Mouse (Mus musculus): Measurements from ENCODE around the gene Slc22a6. TPM values are rescaled to one million over a fixed set of nuclear protein-coding genes. Genes with fewer than 3 reads are reported as not detected.

Gene Slc22a6
- polyA plus RNA-seq, 1 experiment, result not detected

- H3K27ac ChIP-seq (ENCODE audit: control insufficient read depth, insufficient read depth, low read depth, low read length), result no peak within 1 kb of the TSS
Measured at GRCm38 (mm10) chr19:8663360-8663839, 45.6 kb downstream of the Slc22a6 start, which contains the start of gene Chrm1. Chrm1 (plus strand) TSS chr19:8663789.

GRCm38 (mm10) chr19:8663911-8664421, 46.1 kb downstream of the Slc22a6 start:
- Histone ChIP-seq H3K27me3 (ENCODE audit: control insufficient read depth, insufficient read depth, low read length) (peaks cover 4% of the 10 kb centered on the region; the same call in 1 of the 2 replicates), H3K27ac (ENCODE audit: control insufficient read depth, insufficient read depth, low read depth, low read length) (no peak overlapping the region)
- TF ChIP-seq CTCF (IDR thresholded peaks at IDR 0.05; ENCODE audit: control insufficient read depth, insufficient read depth, insufficient replicate concordance, low read depth, low read length), result no peak
- no peak for TF ChIP-seq POLR2A (IDR thresholded peaks at IDR 0.05; ENCODE audit: control insufficient read depth, low read depth, low read length)

More at GRCm38 (mm10) chr19:8663360-8663839, 45.6 kb downstream of the Slc22a6 start, which contains the start of gene Chrm1:
- TF ChIP-seq CTCF (IDR thresholded peaks at IDR 0.05; ENCODE audit: control insufficient read depth, insufficient read depth, insufficient replicate concordance, low read depth, low read length) (no peak), POLR2A (IDR thresholded peaks at IDR 0.05; ENCODE audit: control insufficient read depth, low read depth, low read length) (no peak)
- Histone ChIP-seq H3K36me3 (ENCODE audit: control insufficient read depth, insufficient read depth, low read length) (no peaks in the 10 kb centered on the region), H3K4me1 (ENCODE audit: control insufficient read depth, insufficient read depth, low read length) (peaks cover 9% of the 10 kb centered on the region), H3K4me3 (ENCODE audit: control insufficient read depth, low read depth, low read length) (no peak within 1 kb of the TSS), H3K27me3 (ENCODE audit: control insufficient read depth, insufficient read depth, low read length) (peaks cover 4% of the 10 kb centered on the region; the same call in 1 of the 2 replicates)

GRCm38 (mm10) chr19:8664859-8665258, 47.0 kb downstream of the Slc22a6 start:
- Histone ChIP-seq H3K4me3 (ENCODE audit: control insufficient read depth, low read depth, low read length) (no peak overlapping the region), H3K27me3 (ENCODE audit: control insufficient read depth, insufficient read depth, low read length) (peaks cover 4% of the 10 kb centered on the region; the same call in 1 of the 2 replicates), H3K27ac (ENCODE audit: control insufficient read depth, insufficient read depth, low read depth, low read length) (no peak overlapping the region), H3K4me1 (ENCODE audit: control insufficient read depth, insufficient read depth, low read length) (peaks cover 9% of the 10 kb centered on the region), H3K36me3 (ENCODE audit: control insufficient read depth, insufficient read depth, low read length) (no peaks in the 10 kb centered on the region)
- TF ChIP-seq POLR2A (IDR thresholded peaks at IDR 0.05; ENCODE audit: control insufficient read depth, low read depth, low read length), result no peak
- no peak for TF ChIP-seq CTCF (IDR thresholded peaks at IDR 0.05; ENCODE audit: control insufficient read depth, insufficient read depth, insufficient replicate concordance, low read depth, low read length)

More at GRCm38 (mm10) chr19:8663911-8664421, 46.1 kb downstream of the Slc22a6 start:
- peaks cover 9% of the 10 kb centered on the region for H3K4me1 ChIP-seq (ENCODE audit: control insufficient read depth, insufficient read depth, low read length)
- H3K36me3 ChIP-seq (ENCODE audit: control insufficient read depth, insufficient read depth, low read length), result no peaks in the 10 kb centered on the region
- no peak overlapping the region for H3K4me3 ChIP-seq (ENCODE audit: control insufficient read depth, low read depth, low read length)

- Histone ChIP-seq H3K27me3 (ENCODE audit: control insufficient read depth, insufficient read depth, low read length) (peaks cover 4% of the 10 kb centered on the region; the same call in 1 of the 2 replicates), H3K4me1 (ENCODE audit: control insufficient read depth, insufficient read depth, low read length) (peaks cover 8% of the 10 kb centered on the region), H3K36me3 (ENCODE audit: control insufficient read depth, insufficient read depth, low read length) (no peaks in the 10 kb centered on the region), H3K4me3 (ENCODE audit: control insufficient read depth, low read depth, low read length) (no peak overlapping the region), H3K27ac (ENCODE audit: control insufficient read depth, insufficient read depth, low read depth, low read length) (no peak overlapping the region)
- TF ChIP-seq CTCF (IDR thresholded peaks at IDR 0.05; ENCODE audit: control insufficient read depth, insufficient read depth, insufficient replicate concordance, low read depth, low read length) (no peak), POLR2A (IDR thresholded peaks at IDR 0.05; ENCODE audit: control insufficient read depth, low read depth, low read length) (no peak)
Measured at GRCm38 (mm10) chr19:8665746-8666145, 47.9 kb downstream of the Slc22a6 start.

GRCm38 (mm10) chr19:8672859-8673258, 55.0 kb downstream of the Slc22a6 start:
- no peak for TF ChIP-seq POLR2A (IDR thresholded peaks at IDR 0.05; ENCODE audit: control insufficient read depth, low read depth, low read length)
- TF ChIP-seq CTCF (IDR thresholded peaks at IDR 0.05; ENCODE audit: control insufficient read depth, insufficient read depth, insufficient replicate concordance, low read depth, low read length), result no peak
- Histone ChIP-seq H3K36me3 (ENCODE audit: control insufficient read depth, insufficient read depth, low read length) (no peaks in the 10 kb centered on the region), H3K27me3 (ENCODE audit: control insufficient read depth, insufficient read depth, low read length) (no peaks in the 10 kb centered on the region), H3K4me1 (ENCODE audit: control insufficient read depth, insufficient read depth, low read length) (no peaks in the 10 kb centered on the region), H3K27ac (ENCODE audit: control insufficient read depth, insufficient read depth, low read depth, low read length) (no peak overlapping the region), H3K4me3 (ENCODE audit: control insufficient read depth, low read depth, low read length) (no peak overlapping the region)

- no peaks in the 10 kb centered on the region for H3K27me3 ChIP-seq (ENCODE audit: control insufficient read depth, insufficient read depth, low read length)
- H3K4me1 ChIP-seq (ENCODE audit: control insufficient read depth, insufficient read depth, low read length), result no peaks in the 10 kb centered on the region; the same call in 1 of the 2 replicates
- H3K4me3 ChIP-seq (ENCODE audit: control insufficient read depth, low read depth, low read length), result no peak overlapping the region
- TF ChIP-seq POLR2A (IDR thresholded peaks at IDR 0.05; ENCODE audit: control insufficient read depth, low read depth, low read length) (no peak), CTCF (IDR thresholded peaks at IDR 0.05; ENCODE audit: control insufficient read depth, insufficient read depth, insufficient replicate concordance, low read depth, low read length) (no peak)
- H3K27ac ChIP-seq (ENCODE audit: control insufficient read depth, insufficient read depth, low read depth, low read length), result no peak overlapping the region
- no peaks in the 10 kb centered on the region for H3K36me3 ChIP-seq (ENCODE audit: control insufficient read depth, insufficient read depth, low read length)
Measured at GRCm38 (mm10) chr19:8673336-8674063, 55.7 kb downstream of the Slc22a6 start.

Other genes starting within 250 kb of the Slc22a6 start
- 0.11 TPM in 1 of 2 replicates, not detected in the other for gene Slc22a30, start 212.9 kb upstream of the Slc22a6 start, polyA plus RNA-seq (2012; rRNA removed)
- gene Slc22a8, start 26.8 kb upstream of the Slc22a6 start, polyA plus RNA-seq (2012; rRNA removed), result 0.04 and 0.05 TPM in 2 replicates
- 0.58 and 0.99 TPM in 2 replicates for gene Chrm1, start 45.8 kb downstream of the Slc22a6 start, polyA plus RNA-seq (2012; rRNA removed)
- 111 and 121 TPM in 2 replicates for gene Slc3a2, start 105.3 kb downstream of the Slc22a6 start, polyA plus RNA-seq (2012; rRNA removed)
- gene Wdr74, start 117.8 kb downstream of the Slc22a6 start, polyA plus RNA-seq (2012; rRNA removed), result 18.3 and 21.8 TPM in 2 replicates
- gene 1700092M07Rik, start 122.7 kb downstream of the Slc22a6 start, polyA plus RNA-seq (2012; rRNA removed), result 670 and 676 TPM in 2 replicates
- gene Stx5a, start 123.4 kb downstream of the Slc22a6 start, polyA plus RNA-seq (2012; rRNA removed), result 61.5 and 62.8 TPM in 2 replicates
- 166 and 174 TPM in 2 replicates for gene Nxf1, start 139.0 kb downstream of the Slc22a6 start, polyA plus RNA-seq (2012; rRNA removed)
- gene Tmem223, start 153.0 kb downstream of the Slc22a6 start, polyA plus RNA-seq (2012; rRNA removed), result 15.8 and 17.0 TPM in 2 replicates
- gene Tmem179b, start 156.4 kb downstream of the Slc22a6 start, polyA plus RNA-seq (2012; rRNA removed), result 29.7 and 30.8 TPM in 2 replicates
- gene Taf6l, start 168.4 kb downstream of the Slc22a6 start, polyA plus RNA-seq (2012; rRNA removed), result 28.1 and 36.2 TPM in 2 replicates
- gene Polr2g, start 180.5 kb downstream of the Slc22a6 start, polyA plus RNA-seq (2012; rRNA removed), result 38.4 and 48.4 TPM in 2 replicates
- 40.5 and 44.2 TPM in 2 replicates for gene Zbtb3, start 184.5 kb downstream of the Slc22a6 start, polyA plus RNA-seq (2012; rRNA removed)
- gene Ttc9c, start 201.3 kb downstream of the Slc22a6 start, polyA plus RNA-seq (2012; rRNA removed), result 6.8 and 7.9 TPM in 2 replicates
- 12.9 and 14.9 TPM in 2 replicates for gene Hnrnpul2, start 202.0 kb downstream of the Slc22a6 start, polyA plus RNA-seq (2012; rRNA removed)
- gene AC129217.1, start 211.7 kb downstream of the Slc22a6 start, polyA plus RNA-seq (2012; rRNA removed), result 0.64 and 1.9 TPM in 2 replicates
- 743 and 750 TPM in 2 replicates for gene Bscl2, start 219.4 kb downstream of the Slc22a6 start, polyA plus RNA-seq (2012; rRNA removed)
- 2.0 and 2.4 TPM in 2 replicates for gene Gng3, start 221.2 kb downstream of the Slc22a6 start, polyA plus RNA-seq (2012; rRNA removed)
- 0.37 and 0.40 TPM in 2 replicates for gene Lrrn4cl, start 232.7 kb downstream of the Slc22a6 start, polyA plus RNA-seq (2012; rRNA removed)